Mouse (Mus musculus) bone marrow, adult 2 months (tissue): ENCODE results near the gene Coa7.

ENCODE experiments used
- CTCF ChIP-seq: fragments of 200-500 bp; IDR thresholded peaks from 2 replicates; pipeline ENCODE4 v1.5.1; 2011; ENCODE audit warnings: low read length, control low read depth; ENCODE audit not compliant: control insufficient read depth, insufficient read depth
- POLR2A ChIP-seq: fragments of 200-500 bp; IDR thresholded peaks from 2 replicates; pipeline ENCODE4 v1.6.1; 2011; ENCODE audit warnings: low read depth, mild to moderate bottlenecking, control low read depth, low read length, borderline replicate concordance; ENCODE audit not compliant: control insufficient read depth

DNA sequence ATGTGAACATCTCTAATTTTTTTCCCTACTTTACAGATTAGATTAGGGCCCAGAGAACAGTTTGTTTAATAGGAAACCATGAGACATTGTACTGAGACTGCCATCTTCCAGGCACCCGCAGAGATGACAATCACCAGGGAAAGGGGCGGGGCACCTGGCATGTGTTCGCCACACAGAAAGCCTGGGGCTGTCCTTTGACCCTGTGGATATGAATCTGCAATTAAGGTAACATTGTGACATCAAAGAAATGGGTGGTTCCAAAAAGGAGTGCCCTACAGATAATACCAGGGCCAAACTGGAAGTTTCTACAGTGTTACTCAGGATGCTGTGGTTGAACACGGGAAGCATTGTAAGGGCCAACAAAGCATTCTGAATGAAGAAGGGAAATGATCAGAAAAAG, 42.5 kb downstream of the Coa7 start:
- TF ChIP-seq POLR2A: no peak
- TF ChIP-seq CTCF: no peak
